Mouse (Mus musculus) ZHBTc4 (cell line): ENCODE results near the gene Gm43064.
"Not testable (repeated sequence)": the region's sequence is repeated elsewhere in the genome, so short reads cannot be mapped to it uniquely, and the experiment has no call there.

Source experiments
- DNase-seq: peaks from one replicate; pipeline ENCODE4 v3.0.0-alpha.2; 2011; ENCODE audit warnings: low read depth, low spot score

Gm43064 gene

GRCm38 (mm10) chr3:103799507-103799906 is 9.9 kb upstream of the Gm43064 start:
- no peak for DNase-seq

GRCm38 (mm10) chr3:103801631-103802531 is 7.5 kb upstream of the Gm43064 start:
- DNase-seq: no peak

GRCm38 (mm10) chr3:103802861-103803260 is 6.5 kb upstream of the Gm43064 start:
- DNase-seq: no peak

GRCm38 (mm10) chr3:103805671-103806070 is 3.7 kb upstream of the Gm43064 start:
- DNase-seq: no peak

GRCm38 (mm10) chr3:103809799-103810150 is 402 bp downstream of the Gm43064 start:
- no peak for DNase-seq

- no peak for DNase-seq
Observed at GRCm38 (mm10) chr3:103810967-103811366, 1.6 kb downstream of the Gm43064 start.

GRCm38 (mm10) chr3:103827548-103827947 is 18.2 kb downstream of the Gm43064 start:
- DNase-seq: peak; percentile 27

- DNase-seq: no peak
Observed at GRCm38 (mm10) chr3:103829036-103829435, 19.7 kb downstream of the Gm43064 start.

GRCm38 (mm10) chr3:103830681-103831080 is 21.3 kb downstream of the Gm43064 start:
- peak; percentile 48 for DNase-seq

GRCm38 (mm10) chr3:103831146-103831545 is 21.8 kb downstream of the Gm43064 start:
- no peak for DNase-seq

- DNase-seq: no peak
Observed at GRCm38 (mm10) chr3:103832426-103832825, 23.1 kb downstream of the Gm43064 start, which contains the start of gene Bcl2l15. Gene Bcl2l15 (plus strand): TSS chr3:103832601.

- DNase-seq: no peak
Observed at GRCm38 (mm10) chr3:103834001-103834400, 24.6 kb downstream of the Gm43064 start.

- DNase-seq: no peak
Observed at GRCm38 (mm10) chr3:103835272-103835950, 26.0 kb downstream of the Gm43064 start.

GRCm38 (mm10) chr3:103835951-103836310 is 26.6 kb downstream of the Gm43064 start:
- no peak for DNase-seq

GRCm38 (mm10) chr3:103836453-103836852 is 27.1 kb downstream of the Gm43064 start:
- no peak for DNase-seq

- DNase-seq: peak; percentile 72
Observed at GRCm38 (mm10) chr3:103839711-103840110, 30.3 kb downstream of the Gm43064 start.

- DNase-seq: peak; percentile 70
Observed at GRCm38 (mm10) chr3:103840195-103840594, 30.8 kb downstream of the Gm43064 start.

GRCm38 (mm10) chr3:103840946-103841345 is 31.6 kb downstream of the Gm43064 start:
- not testable (repeated sequence) for DNase-seq

GRCm38 (mm10) chr3:103850644-103851363 is 41.4 kb downstream of the Gm43064 start:
- DNase-seq: peak; percentile 84

GRCm38 (mm10) chr3:103851481-103851880 is 42.1 kb downstream of the Gm43064 start:
- no peak for DNase-seq

GRCm38 (mm10) chr3:103851882-103852281 is 42.5 kb downstream of the Gm43064 start:
- no peak for DNase-seq
